Mouse (Mus musculus) olfactory bulb, adult 2 months (tissue): ENCODE results near the gene Olfr94.

Experiments used
- CTCF ChIP-seq: fragments of 200-500 bp; IDR thresholded peaks from 2 replicates; pipeline ENCODE4 v1.5.1; 2012; ENCODE audit warnings: low read depth, mild to moderate bottlenecking, low read length, moderate library complexity; ENCODE audit not compliant: insufficient read depth
- POLR2A ChIP-seq: fragments of 200-500 bp; IDR thresholded peaks from 2 replicates; pipeline ENCODE4 v1.6.1; 2012; ENCODE audit warnings: mild to moderate bottlenecking, low read depth, low read length, moderate library complexity; ENCODE audit not compliant: insufficient read depth

DNA sequence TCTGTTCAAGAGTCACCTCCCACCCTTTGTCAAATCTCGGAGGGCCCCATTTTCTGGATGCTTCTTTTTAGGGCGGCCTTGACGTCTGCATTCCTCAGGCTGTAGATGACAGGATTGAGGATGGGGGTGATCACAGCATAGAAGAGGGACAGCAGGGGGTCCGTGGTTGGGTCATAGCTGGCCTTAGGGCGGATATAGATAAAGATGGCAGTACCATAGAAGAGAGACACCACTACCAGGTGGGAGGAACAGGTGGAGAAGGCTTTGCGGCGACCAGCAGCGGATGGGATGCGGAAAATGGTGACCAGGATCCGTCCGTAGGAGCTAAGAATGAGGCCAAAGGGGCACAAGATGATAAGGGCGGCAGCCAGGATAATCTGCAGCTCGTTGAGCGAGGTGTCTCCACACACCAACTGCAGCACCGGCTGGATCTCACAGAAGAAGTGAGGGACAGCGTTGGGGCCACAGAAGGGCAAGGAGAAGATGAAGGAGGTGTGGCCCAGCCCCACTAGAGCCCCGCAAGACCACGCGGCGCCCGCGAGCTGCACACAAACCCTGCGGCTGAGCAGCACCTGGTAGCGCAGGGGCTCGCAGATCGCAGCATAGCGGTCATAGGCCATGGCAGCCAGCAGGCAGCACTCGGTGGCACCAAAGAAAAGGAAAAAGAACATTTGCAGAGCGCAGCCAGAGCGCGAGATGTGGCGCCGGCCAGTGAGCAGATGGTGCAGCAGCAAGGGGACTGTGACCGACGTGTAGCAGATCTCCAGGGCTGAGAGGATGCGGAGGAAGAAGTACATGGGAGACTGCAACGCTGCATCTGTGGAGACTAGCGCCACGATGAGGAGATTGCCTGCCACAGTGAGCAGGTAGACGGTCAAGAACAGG lies 10.3 kb upstream of the Olfr94 start:
- TF ChIP-seq CTCF (no peak), POLR2A (no peak)
